Mouse (Mus musculus) right cerebral cortex, postnatal 36 days (tissue): ENCODE data around the gene Rph3a.
"Not testable (repeated sequence)": the region's sequence is repeated elsewhere in the genome, so short reads cannot be mapped to it uniquely, and the experiment has no call there.

Experiments used
- DNase-seq, 2 experiments: peaks; one replicate each; pipeline ENCODE4 v3.0.0; 2022; ENCODE audit warnings: low spot score in 2 of 2, mixed read lengths in 1 of 2

Rph3a gene

GRCm38 (mm10) chr5:120908196-120908920 lies 101.5 kb downstream of the Rph3a start:
- DNase-seq: no peak

- not testable (repeated sequence) for DNase-seq
Observed at GRCm38 (mm10) chr5:120906791-120907733, 102.8 kb downstream of the Rph3a start, which contains the start of gene Oas1a. Oas1a (minus strand) TSS chr5:120907521.

- DNase-seq: no peak
Observed at GRCm38 (mm10) chr5:120902056-120902455, 107.8 kb downstream of the Rph3a start.

- DNase-seq: no peak
Observed at GRCm38 (mm10) chr5:120900666-120901065, 109.2 kb downstream of the Rph3a start.

- DNase-seq: no peak
Observed at GRCm38 (mm10) chr5:120898726-120899125, 111.2 kb downstream of the Rph3a start.

GRCm38 (mm10) chr5:120898307-120898706 lies 111.6 kb downstream of the Rph3a start:
- DNase-seq: no peak

- DNase-seq: no peak
Observed at GRCm38 (mm10) chr5:120895231-120895900, 114.5 kb downstream of the Rph3a start.

- DNase-seq: not testable (repeated sequence)
Observed at GRCm38 (mm10) chr5:120894692-120895091, 115.2 kb downstream of the Rph3a start.

- not testable (repeated sequence) for DNase-seq
Observed at GRCm38 (mm10) chr5:120893866-120894265, 116.0 kb downstream of the Rph3a start.

GRCm38 (mm10) chr5:120892243-120892660 lies 117.6 kb downstream of the Rph3a start:
- DNase-seq: no peak

- DNase-seq: not testable (repeated sequence)
Observed at GRCm38 (mm10) chr5:120891566-120892242, 118.2 kb downstream of the Rph3a start.

GRCm38 (mm10) chr5:120890991-120891390 lies 118.9 kb downstream of the Rph3a start:
- DNase-seq: no peak
